Mouse (Mus musculus): ENCODE measurements around the gene Znrd1as. TPM values are rescaled to one million over a fixed set of nuclear protein-coding genes. Genes with fewer than 3 reads are reported as not detected.

Gene Znrd1as
- polyA plus RNA-seq, 1 experiment from 2014 or later, result 7.8 TPM

DNA sequence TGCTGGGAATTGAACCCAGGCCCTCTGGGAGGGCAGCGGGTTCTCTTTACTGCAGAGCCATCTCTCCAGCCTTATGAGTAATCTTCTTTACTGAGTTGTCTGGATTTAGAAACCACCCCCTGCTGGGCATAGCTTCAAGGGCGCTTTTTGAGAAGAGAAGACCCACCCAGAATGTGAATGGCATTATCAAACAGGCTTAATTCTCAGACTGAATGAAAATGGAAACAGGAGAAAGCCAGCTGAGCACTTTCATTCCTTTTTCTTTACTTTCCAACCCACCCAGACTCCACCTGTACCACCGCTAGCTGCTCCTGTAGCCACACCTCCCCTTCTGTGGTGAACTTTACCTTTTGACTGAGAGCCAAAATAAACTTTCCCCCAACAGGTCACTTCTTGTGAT is 37.1 kb downstream of the Znrd1as start:
- no peak overlapping the region for H3K4me3 ChIP-seq (ENCODE audit: low read depth, low read length)
- DNase-seq (ENCODE audit: low spot score) (no peak), ATAC-seq (ENCODE audit: insufficient number of reproducible peaks, low FRiP score, low TSS enrichment, low read depth) (no peak)
- H3K4me2 ChIP-seq (ENCODE audit: low read depth, severe bottlenecking), result no peak overlapping the region
- H3K9me3 ChIP-seq (ENCODE audit: control insufficient read depth, low read length), result no peaks in the 10 kb centered on the region
- H3K27me3 ChIP-seq (ENCODE audit: control insufficient read depth, insufficient read depth, low read length), result no peaks in the 10 kb centered on the region
- H3K9ac ChIP-seq (ENCODE audit: low read length), result no peak overlapping the region
- no peaks in the 10 kb centered on the region for H3K36me3 ChIP-seq (ENCODE audit: control insufficient read depth, insufficient read depth, low read length)
- H3K27ac ChIP-seq (replicated peaks; ENCODE audit: low read depth, low read length), result no peak overlapping the region
- H3K4me1 ChIP-seq (ENCODE audit: control insufficient read depth, insufficient read depth, low read length), result no peaks in the 10 kb centered on the region
- 79% methylated on average over 3 of the region's 3 CpGs for WGBS

DNA sequence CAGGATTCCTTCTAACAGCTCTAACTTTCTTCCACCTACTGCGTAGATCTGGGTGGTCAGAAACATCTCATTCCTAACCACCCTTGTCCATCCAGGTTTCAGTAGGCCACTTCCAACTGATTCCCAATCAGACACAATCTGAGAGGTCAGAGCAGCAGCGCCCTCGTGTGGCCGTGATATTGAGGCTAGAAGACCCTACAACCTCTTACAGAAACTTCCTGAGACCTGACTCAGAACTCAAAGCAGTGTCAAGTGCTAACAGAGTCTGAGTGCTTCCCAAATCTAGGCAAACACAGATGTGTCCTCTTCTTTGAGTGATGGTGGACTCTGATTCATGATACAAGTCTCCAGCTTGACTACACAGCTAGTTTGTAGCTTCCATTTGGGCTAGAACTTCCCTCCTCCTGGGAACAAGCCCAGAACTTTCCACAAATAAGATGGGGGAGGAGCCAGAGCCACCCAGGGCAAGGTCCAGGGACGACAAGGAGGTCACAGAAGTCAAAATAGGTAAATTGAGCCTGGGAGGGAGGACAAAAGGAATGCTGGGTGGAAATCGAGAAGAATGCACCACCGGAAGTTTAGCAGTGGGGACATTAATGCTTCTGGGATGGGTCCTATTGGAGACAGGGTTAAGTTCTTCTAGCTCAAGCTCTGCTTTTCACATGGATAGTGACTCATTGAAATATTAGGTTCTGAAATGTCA is 38.8 kb downstream of the Znrd1as start:
- H3K9me3 ChIP-seq (ENCODE audit: control insufficient read depth, low read length), result no peaks in the 10 kb centered on the region
- no peaks in the 10 kb centered on the region for H3K4me1 ChIP-seq (ENCODE audit: control insufficient read depth, insufficient read depth, low read length)
- no peak overlapping the region for H3K27ac ChIP-seq (replicated peaks; ENCODE audit: low read depth, low read length)
- H3K4me2 ChIP-seq (ENCODE audit: low read depth, severe bottlenecking), result no peak overlapping the region
- no peak for ATAC-seq (ENCODE audit: insufficient number of reproducible peaks, low FRiP score, low TSS enrichment, low read depth)
- H3K36me3 ChIP-seq (ENCODE audit: control insufficient read depth, insufficient read depth, low read length), result no peaks in the 10 kb centered on the region
- 27% methylated on average over 7 of the region's 7 CpGs for WGBS
- no peaks in the 10 kb centered on the region for H3K27me3 ChIP-seq (ENCODE audit: control insufficient read depth, insufficient read depth, low read length)
- DNase-seq (ENCODE audit: low spot score), result peak; percentile 92
- H3K4me3 ChIP-seq (ENCODE audit: low read depth, low read length), result no peak overlapping the region
- no peak overlapping the region for H3K9ac ChIP-seq (ENCODE audit: low read length)

- no peak overlapping the region for H3K27ac ChIP-seq (replicated peaks; ENCODE audit: low read depth, low read length)
- H3K4me3 ChIP-seq (ENCODE audit: low read depth, low read length), result no peak overlapping the region
- H3K36me3 ChIP-seq (ENCODE audit: control insufficient read depth, insufficient read depth, low read length), result no peaks in the 10 kb centered on the region
- no peak overlapping the region for H3K9ac ChIP-seq (ENCODE audit: low read length)
- H3K9me3 ChIP-seq (ENCODE audit: control insufficient read depth, low read length), result no peaks in the 10 kb centered on the region
- ATAC-seq (ENCODE audit: insufficient number of reproducible peaks, low FRiP score, low TSS enrichment, low read depth), result no peak
- no peaks in the 10 kb centered on the region for H3K4me1 ChIP-seq (ENCODE audit: control insufficient read depth, insufficient read depth, low read length)
- WGBS, result 69% methylated on average over 2 of the region's 2 CpGs
- DNase-seq (ENCODE audit: low spot score), result no peak
- H3K27me3 ChIP-seq (ENCODE audit: control insufficient read depth, insufficient read depth, low read length), result no peaks in the 10 kb centered on the region
- no peak overlapping the region for H3K4me2 ChIP-seq (ENCODE audit: low read depth, severe bottlenecking)
Measured at GRCm38 (mm10) chr17:36998477-36998876, 40.1 kb downstream of the Znrd1as start.

- peak within 1 kb of the TSS; percentile 75 for H3K4me2 ChIP-seq (ENCODE audit: low read depth, severe bottlenecking)
- peaks cover under 1% of the 10 kb centered on the region; the same call in 1 of the 2 replicates for H3K36me3 ChIP-seq (ENCODE audit: control insufficient read depth, insufficient read depth, low read length)
- peak within 1 kb of the TSS; percentile 75; the same call in 1 of the 2 replicates for H3K4me3 ChIP-seq (ENCODE audit: low read depth, low read length)
- H3K27ac ChIP-seq (replicated peaks; ENCODE audit: low read depth, low read length), result no peak within 1 kb of the TSS
- H3K9me3 ChIP-seq (ENCODE audit: control insufficient read depth, low read length), result no peaks in the 10 kb centered on the region
- no peak for ATAC-seq (ENCODE audit: insufficient number of reproducible peaks, low FRiP score, low TSS enrichment, low read depth)
- no peak within 1 kb of the TSS for H3K9ac ChIP-seq (ENCODE audit: low read length)
- no peaks in the 10 kb centered on the region for H3K27me3 ChIP-seq (ENCODE audit: control insufficient read depth, insufficient read depth, low read length)
- WGBS, result 92% methylated on average over 7 of the region's 7 CpGs
- no peaks in the 10 kb centered on the region for H3K4me1 ChIP-seq (ENCODE audit: control insufficient read depth, insufficient read depth, low read length)
- DNase-seq (ENCODE audit: low spot score), result no peak
Measured at GRCm38 (mm10) chr17:37000863-37001262, 42.5 kb downstream of the Znrd1as start, which contains the start of gene Zfp57. Gene Zfp57 (plus strand): TSS chr17:37001163.

DNA sequence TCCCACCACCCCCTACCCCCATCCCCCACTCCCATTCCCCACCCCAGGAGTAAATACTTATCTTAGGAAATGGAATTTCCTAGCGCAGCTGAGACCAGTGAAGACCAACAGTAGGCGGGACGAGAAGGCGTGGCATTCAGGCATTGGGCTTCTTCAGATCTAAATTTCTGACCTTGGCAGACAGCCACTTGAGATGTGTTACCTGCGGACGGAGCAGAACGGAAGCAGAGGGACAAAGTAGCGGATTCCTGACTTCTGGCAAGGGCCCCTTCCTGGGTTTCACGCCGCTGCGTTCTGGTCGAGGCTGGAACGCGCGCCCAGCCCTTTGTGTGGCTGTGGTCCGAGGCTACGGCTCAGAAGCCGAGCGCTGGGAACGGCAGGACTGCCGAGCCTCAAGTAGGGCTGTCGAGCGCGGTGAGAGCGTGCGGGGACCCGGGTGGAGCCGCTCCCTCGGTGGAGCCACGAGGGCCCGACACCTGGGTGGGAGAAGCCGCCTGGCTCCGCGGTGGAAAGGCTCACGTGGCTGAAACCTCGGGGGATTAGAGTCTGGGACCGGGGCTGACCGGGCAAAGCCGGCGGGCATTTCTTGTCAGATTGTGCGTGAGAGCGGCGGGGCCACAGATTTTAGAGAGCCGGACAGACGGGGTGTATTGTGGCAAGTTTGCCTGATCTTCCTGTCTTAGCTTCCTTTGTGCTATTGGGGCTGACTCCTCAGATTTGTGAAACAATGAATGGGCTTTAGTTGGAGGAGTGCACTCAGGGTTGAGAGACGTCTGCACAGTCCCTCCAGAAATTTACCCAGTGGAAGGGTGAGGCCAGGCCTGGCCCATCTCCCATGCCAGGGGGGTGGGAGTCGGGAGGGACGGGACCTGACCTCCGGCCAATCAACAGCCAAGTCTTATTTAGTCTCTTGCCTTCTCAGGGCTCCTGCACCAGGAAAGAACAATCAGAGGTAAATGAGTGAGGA is 44.3 kb downstream of the Znrd1as start:
- no peaks in the 10 kb centered on the region for H3K9me3 ChIP-seq (ENCODE audit: control insufficient read depth, low read length)
- H3K4me1 ChIP-seq (ENCODE audit: control insufficient read depth, insufficient read depth, low read length), result no peaks in the 10 kb centered on the region
- H3K9ac ChIP-seq (ENCODE audit: low read length), result peak overlapping the region; percentile 96
- DNase-seq (ENCODE audit: low spot score) (peak; percentile 79), ATAC-seq (ENCODE audit: insufficient number of reproducible peaks, low FRiP score, low TSS enrichment, low read depth) (peak; percentile 88)
- H3K27ac ChIP-seq (replicated peaks; ENCODE audit: low read depth, low read length), result peak overlapping the region; percentile 90
- no peaks in the 10 kb centered on the region for H3K27me3 ChIP-seq (ENCODE audit: control insufficient read depth, insufficient read depth, low read length)
- peaks cover 4% of the 10 kb centered on the region; the same call in 1 of the 2 replicates for H3K36me3 ChIP-seq (ENCODE audit: control insufficient read depth, insufficient read depth, low read length)
- H3K4me3 ChIP-seq (ENCODE audit: low read depth, low read length), result peak overlapping the region; percentile 75
- under 1% methylated on average over 49 of the region's 49 CpGs for WGBS
- peak overlapping the region; percentile 75 for H3K4me2 ChIP-seq (ENCODE audit: low read depth, severe bottlenecking)

DNA sequence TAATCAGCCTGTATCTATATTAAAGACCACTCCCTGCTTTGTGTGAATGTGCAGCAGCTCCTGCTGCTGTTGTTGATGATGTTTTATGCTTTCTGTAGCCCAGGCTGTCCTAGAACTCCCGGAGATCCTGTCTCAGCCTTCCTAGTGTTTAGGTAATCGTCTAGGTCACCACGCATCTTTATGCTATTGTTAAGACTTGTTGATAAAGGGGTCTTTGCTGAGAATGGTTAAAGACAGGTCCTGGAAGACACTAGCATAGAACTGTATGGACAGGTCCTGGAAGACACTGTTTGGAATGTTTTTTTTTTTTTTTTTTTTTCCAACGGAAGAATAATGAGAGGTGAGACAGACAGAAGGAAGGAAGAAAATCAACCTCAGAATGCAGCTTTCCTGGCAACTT is 45.0 kb downstream of the Znrd1as start:
- ATAC-seq (ENCODE audit: insufficient number of reproducible peaks, low FRiP score, low TSS enrichment, low read depth) (no peak), DNase-seq (ENCODE audit: low spot score) (no peak)
- no peaks in the 10 kb centered on the region for H3K4me1 ChIP-seq (ENCODE audit: control insufficient read depth, insufficient read depth, low read length)
- H3K4me2 ChIP-seq (ENCODE audit: low read depth, severe bottlenecking), result peak overlapping the region; percentile 75
- H3K36me3 ChIP-seq (ENCODE audit: control insufficient read depth, insufficient read depth, low read length), result peaks cover 6% of the 10 kb centered on the region; the same call in 1 of the 2 replicates
- no peaks in the 10 kb centered on the region for H3K9me3 ChIP-seq (ENCODE audit: control insufficient read depth, low read length)
- H3K4me3 ChIP-seq (ENCODE audit: low read depth, low read length), result peak overlapping the region; percentile 75
- 57% methylated on average over 4 of the region's 4 CpGs for WGBS
- H3K27me3 ChIP-seq (ENCODE audit: control insufficient read depth, insufficient read depth, low read length), result no peaks in the 10 kb centered on the region
- no peak overlapping the region for H3K27ac ChIP-seq (replicated peaks; ENCODE audit: low read depth, low read length)
- H3K9ac ChIP-seq (ENCODE audit: low read length), result peak overlapping the region; percentile 96

DNA sequence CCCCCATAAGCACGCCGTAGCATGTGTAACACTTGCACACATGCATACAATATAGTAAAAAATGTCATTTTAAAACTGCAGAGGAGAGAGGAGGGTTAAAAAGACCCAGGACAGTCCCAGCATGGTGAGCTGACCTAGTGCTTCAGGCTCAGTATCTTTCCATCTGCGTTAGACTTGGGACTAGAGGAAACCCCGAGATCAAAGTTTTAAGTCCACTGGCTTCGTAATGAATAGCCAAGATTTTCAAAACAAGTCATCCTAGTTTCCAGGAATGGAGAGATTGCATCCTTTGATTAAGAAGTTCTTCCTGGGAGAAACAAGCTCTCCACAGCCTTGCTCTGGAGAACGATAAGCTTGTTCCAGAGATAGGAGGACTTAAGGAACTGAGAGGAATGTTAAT is 49.8 kb downstream of the Znrd1as start:
- Histone ChIP-seq H3K9me3 (ENCODE audit: control insufficient read depth, low read length) (no peaks in the 10 kb centered on the region), H3K9ac (ENCODE audit: low read length) (no peak overlapping the region), H3K27me3 (ENCODE audit: control insufficient read depth, insufficient read depth, low read length) (no peaks in the 10 kb centered on the region), H3K27ac (replicated peaks; ENCODE audit: low read depth, low read length) (no peak overlapping the region), H3K4me3 (ENCODE audit: low read depth, low read length) (no peak overlapping the region), H3K4me1 (ENCODE audit: control insufficient read depth, insufficient read depth, low read length) (no peaks in the 10 kb centered on the region), H3K36me3 (ENCODE audit: control insufficient read depth, insufficient read depth, low read length) (peaks cover 10% of the 10 kb centered on the region; the same call in 1 of the 2 replicates), H3K4me2 (ENCODE audit: low read depth, severe bottlenecking) (no peak overlapping the region)
- DNase-seq (ENCODE audit: low spot score) (no peak), ATAC-seq (ENCODE audit: insufficient number of reproducible peaks, low FRiP score, low TSS enrichment, low read depth) (no peak)
- WGBS, result 93% methylated on average over 6 of the region's 6 CpGs

- no peaks in the 10 kb centered on the region for H3K4me1 ChIP-seq (ENCODE audit: control insufficient read depth, insufficient read depth, low read length)
- no peak for DNase-seq (ENCODE audit: low spot score)
Measured at GRCm38 (mm10) chr17:37009460-37010042, 51.2 kb downstream of the Znrd1as start.

More at GRCm38 (mm10) chr17:37009460-37010042, 51.2 kb downstream of the Znrd1as start:
- no peaks in the 10 kb centered on the region for H3K9me3 ChIP-seq (ENCODE audit: control insufficient read depth, low read length)
- peaks cover 10% of the 10 kb centered on the region; the same call in 1 of the 2 replicates for H3K36me3 ChIP-seq (ENCODE audit: control insufficient read depth, insufficient read depth, low read length)
- H3K27ac ChIP-seq (replicated peaks; ENCODE audit: low read depth, low read length), result no peak overlapping the region
- H3K4me3 ChIP-seq (ENCODE audit: low read depth, low read length), result no peak overlapping the region
- H3K4me2 ChIP-seq (ENCODE audit: low read depth, severe bottlenecking), result no peak overlapping the region
- no peak overlapping the region for H3K9ac ChIP-seq (ENCODE audit: low read length)
- no peak for ATAC-seq (ENCODE audit: insufficient number of reproducible peaks, low FRiP score, low TSS enrichment, low read depth)
- 95% methylated on average over 17 of the region's 17 CpGs for WGBS
- no peaks in the 10 kb centered on the region for H3K27me3 ChIP-seq (ENCODE audit: control insufficient read depth, insufficient read depth, low read length)

Measured in limb, embryonic 11.5 days (tissue).